Mouse (Mus musculus) cerebellum, adult 2 months (tissue): Measurements from ENCODE around the gene Serpina5.

Experiments used
- CTCF ChIP-seq: fragments of 200-500 bp; IDR thresholded peaks from 2 replicates; pipeline ENCODE4 v1.5.1; 2011; ENCODE audit warnings: low read depth, mild to moderate bottlenecking, control low read depth, low read length, moderate library complexity, borderline replicate concordance; ENCODE audit not compliant: insufficient read depth
- POLR2A ChIP-seq: fragments of 200-500 bp; IDR thresholded peaks from 2 replicates; pipeline ENCODE4 v1.6.1; 2011; ENCODE audit warnings: low read length, control low read depth, borderline replicate concordance; ENCODE audit not compliant: insufficient read depth

DNA sequence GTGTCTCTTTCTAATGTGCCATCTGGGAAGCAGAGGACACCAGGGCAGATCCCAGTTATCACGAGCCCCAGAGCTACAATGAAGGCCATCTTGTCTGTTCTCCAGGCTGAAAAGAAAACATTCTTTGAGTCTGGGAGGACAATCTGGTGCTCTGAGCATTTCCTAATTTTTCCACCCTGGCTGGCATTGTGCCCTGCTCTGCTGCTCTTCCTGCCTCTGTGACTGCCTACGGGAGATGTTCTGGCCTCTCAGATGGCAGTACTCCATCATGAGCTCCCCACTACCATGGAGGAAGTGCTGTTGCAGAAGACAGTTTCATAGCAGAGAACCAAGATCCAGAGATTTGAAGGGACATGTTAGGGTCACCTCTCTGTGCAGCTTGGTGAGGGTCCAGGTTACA, 51.1 kb downstream of the Serpina5 start:
- no peak for TF ChIP-seq POLR2A
- no peak for TF ChIP-seq CTCF
